Mouse (Mus musculus) liver, embryonic 16.5 days (tissue): Measurements from ENCODE around the gene Vdac1. TPM values are rescaled to one million over a fixed set of nuclear protein-coding genes. Genes with fewer than 3 reads are reported as not detected.
"Not testable (repeated sequence)": the region's sequence is repeated elsewhere in the genome, so short reads cannot be mapped to it uniquely, and the experiment has no call there.

ENCODE experiments used
- ATAC-seq: fragments of 200-750 bp; cut with Nextera tagmentation; 2 replicates; pipeline ENCODE4 v1.8.0; 2017; ENCODE audit warnings: low read depth, mild to moderate bottlenecking, moderate number of reproducible peaks, moderate library complexity
- H3K27ac ChIP-seq: fragments of 300-500 bp; sonication (generic); 2 replicates; pipeline ENCODE4 v1.5.1; 2014; ENCODE audit warnings: mild to moderate bottlenecking, low read length
- H3K27me3 ChIP-seq: fragments of 300-500 bp; sonication (generic); 2 replicates; pipeline ENCODE4 v1.6.1; 2014; ENCODE audit warnings: low read depth, low read length, mixed read lengths; ENCODE audit not compliant: control insufficient read depth, insufficient read depth
- H3K36me3 ChIP-seq: fragments of 300-500 bp; sonication (generic); 2 replicates; pipeline ENCODE4 v1.6.1; 2014; ENCODE audit warnings: mild to moderate bottlenecking; ENCODE audit not compliant: control insufficient read depth, insufficient read depth
- H3K4me1 ChIP-seq: fragments of 300-500 bp; sonication (generic); 2 replicates; pipeline ENCODE4 v1.6.1; 2014; ENCODE audit warnings: low read depth, low read length, mixed read lengths; ENCODE audit not compliant: control insufficient read depth
- H3K4me2 ChIP-seq: fragments of 300-500 bp; sonication (generic); 2 replicates; pipeline ENCODE4 v1.6.1; 2014; ENCODE audit warnings: low read depth, low read length, mixed read lengths
- H3K4me3 ChIP-seq: fragments of 300-500 bp; sonication (generic); 2 replicates; pipeline ENCODE4 v1.5.1; 2014; ENCODE audit warnings: low read depth, mild to moderate bottlenecking, low read length
- H3K9ac ChIP-seq: fragments of 300-500 bp; sonication (generic); 2 replicates; pipeline ENCODE4 v1.6.1; 2014; ENCODE audit warnings: low read depth, low read length
- H3K9me3 ChIP-seq: fragments of 300-500 bp; sonication (generic); replicated peaks from 2 replicates; pipeline ENCODE4 v1.6.1; 2016; ENCODE audit warnings: low read length; ENCODE audit not compliant: control insufficient read depth
- WGBS: fragments of 180-500 bp; shearing (Covaris S2); extraction: QIAGEN DNeasy Blood & Tissue Kit; methylation state at CpG from one replicate; pipeline ENCODE4 v1.1.7; 2014; ENCODE audit not compliant: insufficient replicate concordance; 5-methylcytosine and 5-hydroxymethylcytosine counted together
- polyA plus RNA-seq: library from polyadenylated mRNA; unstranded; fragments of >200 nt; fragmentation: Nextera tagmentation; extraction: Ambion mirVana; gene quantifications from 2 replicates; pipeline ENCODE4 v1.2.1, GENCODE M21; 2015

Vdac1 gene
- polyA plus RNA-seq, 1 experiment from 2014 or later: 121 TPM

GRCm38 (mm10) chr11:52373841-52374240 lies 13.2 kb downstream of the Vdac1 start:
- 72% methylated on average over 7 of the region's 7 CpGs for WGBS
- Histone ChIP-seq H3K4me3 (no peak overlapping the region), H3K36me3 (peaks cover 14% of the 10 kb centered on the region), H3K9ac (no peak overlapping the region), H3K27me3 (no peaks in the 10 kb centered on the region), H3K4me1 (peaks cover 19% of the 10 kb centered on the region), H3K4me2 (no peak overlapping the region), H3K9me3 (no peaks in the 10 kb centered on the region), H3K27ac (no peak overlapping the region)
- no peak for ATAC-seq

- H3K4me1 ChIP-seq: peaks cover 14% of the 10 kb centered on the region
- no peak overlapping the region for H3K27ac ChIP-seq
- WGBS: 66% methylated on average over 6 of the region's 6 CpGs
- no peaks in the 10 kb centered on the region for H3K9me3 ChIP-seq
- H3K4me2 ChIP-seq: no peak overlapping the region
- ATAC-seq: no peak
- no peak overlapping the region for H3K9ac ChIP-seq
- H3K27me3 ChIP-seq: no peaks in the 10 kb centered on the region
- H3K4me3 ChIP-seq: no peak overlapping the region
- peaks cover 14% of the 10 kb centered on the region for H3K36me3 ChIP-seq
These were observed 13.7 kb downstream of the Vdac1 start for GRCm38 (mm10) chr11:52374340-52374739.

- no peak for ATAC-seq
- no peak overlapping the region for H3K4me3 ChIP-seq
- no peaks in the 10 kb centered on the region for H3K9me3 ChIP-seq
- H3K27me3 ChIP-seq: no peaks in the 10 kb centered on the region
- no peak overlapping the region for H3K9ac ChIP-seq
- peaks cover 2% of the 10 kb centered on the region; the same call in 1 of the 2 replicates for H3K4me1 ChIP-seq
- no peak overlapping the region for H3K27ac ChIP-seq
- 88% methylated on average over 4 of the region's 4 CpGs for WGBS
- H3K4me2 ChIP-seq: no peak overlapping the region
- peaks cover 17% of the 10 kb centered on the region for H3K36me3 ChIP-seq
These were observed 16.9 kb downstream of the Vdac1 start for GRCm38 (mm10) chr11:52377579-52377978.

- no peaks in the 10 kb centered on the region for H3K4me1 ChIP-seq
- WGBS: 75% methylated on average over 3 of the region's 3 CpGs
- no peak for ATAC-seq
These were observed 18.6 kb downstream of the Vdac1 start for GRCm38 (mm10) chr11:52379241-52379640.

GRCm38 (mm10) chr11:52383741-52384140 lies 23.1 kb downstream of the Vdac1 start:
- Histone ChIP-seq H3K36me3 (peaks cover 20% of the 10 kb centered on the region), H3K27ac (no peak overlapping the region)

More at GRCm38 (mm10) chr11:52379241-52379640, 18.6 kb downstream of the Vdac1 start:
- Histone ChIP-seq H3K27me3 (no peaks in the 10 kb centered on the region), H3K36me3 (peaks cover 20% of the 10 kb centered on the region), H3K9ac (no peak overlapping the region), H3K4me3 (no peak overlapping the region), H3K27ac (no peak overlapping the region), H3K4me2 (no peak overlapping the region), H3K9me3 (no peaks in the 10 kb centered on the region)

GRCm38 (mm10) chr11:52384667-52385066 lies 24.0 kb downstream of the Vdac1 start:
- H3K4me2 ChIP-seq: no peak overlapping the region

More at GRCm38 (mm10) chr11:52383741-52384140, 23.1 kb downstream of the Vdac1 start:
- no peaks in the 10 kb centered on the region for H3K4me1 ChIP-seq
- no peaks in the 10 kb centered on the region for H3K9me3 ChIP-seq
- 81% methylated on average over 14 of the region's 14 CpGs for WGBS
- H3K27me3 ChIP-seq: no peaks in the 10 kb centered on the region
- no peak overlapping the region for H3K9ac ChIP-seq
- no peak overlapping the region for H3K4me3 ChIP-seq
- H3K4me2 ChIP-seq: no peak overlapping the region
- ATAC-seq: no peak

GRCm38 (mm10) chr11:52386892-52387291 lies 26.2 kb downstream of the Vdac1 start:
- no peak for ATAC-seq
- Histone ChIP-seq H3K9me3 (no peaks in the 10 kb centered on the region), H3K27me3 (no peaks in the 10 kb centered on the region), H3K9ac (no peak overlapping the region), H3K27ac (no peak overlapping the region), H3K36me3 (peaks cover 17% of the 10 kb centered on the region), H3K4me3 (no peak overlapping the region), H3K4me2 (no peak overlapping the region), H3K4me1 (no peaks in the 10 kb centered on the region)
- 77% methylated on average over 3 of the region's 3 CpGs for WGBS

More at GRCm38 (mm10) chr11:52384667-52385066, 24.0 kb downstream of the Vdac1 start:
- Histone ChIP-seq H3K4me3 (no peak overlapping the region), H3K9ac (no peak overlapping the region), H3K36me3 (peaks cover 20% of the 10 kb centered on the region), H3K4me1 (no peaks in the 10 kb centered on the region), H3K27me3 (no peaks in the 10 kb centered on the region), H3K9me3 (no peaks in the 10 kb centered on the region), H3K27ac (no peak overlapping the region)
- 48% methylated on average over 3 of the region's 3 CpGs for WGBS
- ATAC-seq: no peak

GRCm38 (mm10) chr11:52388150-52388549 lies 27.5 kb downstream of the Vdac1 start:
- no peaks in the 10 kb centered on the region for H3K9me3 ChIP-seq
- no peak for ATAC-seq
- WGBS: 83% methylated on average over 12 of the region's 12 CpGs
- no peak overlapping the region for H3K4me3 ChIP-seq
- no peak overlapping the region for H3K4me2 ChIP-seq
- H3K4me1 ChIP-seq: no peaks in the 10 kb centered on the region
- no peak overlapping the region for H3K9ac ChIP-seq
- no peaks in the 10 kb centered on the region for H3K27me3 ChIP-seq
- no peak overlapping the region for H3K27ac ChIP-seq
- H3K36me3 ChIP-seq: peaks cover 17% of the 10 kb centered on the region

- not testable (repeated sequence) for H3K4me1 ChIP-seq, H3K9me3 ChIP-seq, H3K27me3 ChIP-seq, H3K4me3 ChIP-seq, ATAC-seq, H3K4me2 ChIP-seq, H3K27ac ChIP-seq, H3K9ac ChIP-seq
- H3K36me3 ChIP-seq: peaks cover 16% of the 10 kb centered on the region
- WGBS: 80% methylated on average over 5 of the region's 5 CpGs
These were observed 28.3 kb downstream of the Vdac1 start for GRCm38 (mm10) chr11:52388979-52389378.
